Mouse (Mus musculus) lung, embryonic 14.5 days (tissue): ENCODE data around the gene Dlg5. TPM values are rescaled to one million over a fixed set of nuclear protein-coding genes. Genes with fewer than 3 reads are reported as not detected.
A peak's percentile ranks its signal among the peaks of the same experiment; 100 is the strongest.

ENCODE experiments used
- ATAC-seq: fragments of 200-750 bp; cut with Nextera tagmentation; 2 replicates; pipeline ENCODE4 v1.8.0; 2017; ENCODE audit warnings: mild to moderate bottlenecking, moderate TSS enrichment, moderate library complexity; ENCODE audit not compliant: insufficient read depth
- DNase-seq: peaks from one replicate; pipeline ENCODE4 v3.0.0-alpha.2; 2015
- H3K27ac ChIP-seq: fragments of 300-500 bp; sonication (generic); 2 replicates; pipeline ENCODE4 v1.5.1; 2014; ENCODE audit warnings: low read depth, mild to moderate bottlenecking, moderate library complexity
- H3K27me3 ChIP-seq: fragments of 300-500 bp; sonication (generic); 2 replicates; pipeline ENCODE4 v1.6.1; 2014; ENCODE audit warnings: low read length, control low read depth; ENCODE audit not compliant: insufficient read depth
- H3K36me3 ChIP-seq: fragments of 300-500 bp; sonication (generic); 2 replicates; pipeline ENCODE4 v1.6.1; 2014; ENCODE audit warnings: control low read depth; ENCODE audit not compliant: insufficient read depth
- H3K4me1 ChIP-seq: fragments of 300-500 bp; sonication (generic); 2 replicates; pipeline ENCODE4 v1.6.1; 2014; ENCODE audit warnings: antibody characterized with exemption, control low read depth; ENCODE audit not compliant: insufficient read depth
- H3K4me2 ChIP-seq: fragments of 300-500 bp; sonication (generic); 2 replicates; pipeline ENCODE4 v1.6.1; 2014; ENCODE audit warnings: mild to moderate bottlenecking
- H3K4me3 ChIP-seq: fragments of 300-500 bp; sonication (generic); 2 replicates; pipeline ENCODE4 v1.5.1; 2014; ENCODE audit warnings: low read depth, low read length
- H3K9ac ChIP-seq: fragments of 300-500 bp; sonication (generic); 2 replicates; pipeline ENCODE4 v1.6.1; 2014
- H3K9me3 ChIP-seq: fragments of 300-500 bp; sonication (generic); 2 replicates; pipeline ENCODE4 v1.6.1; 2016; ENCODE audit warnings: low read depth, low read length, control low read depth
- CTCF ChIP-seq: IDR thresholded peaks from 2 replicates; pipeline ENCODE4 v1.5.1; 2016; ENCODE audit warnings: antibody characterized with exemption, low read depth
- WGBS: fragments of 180-500 bp; shearing (Covaris S2); extraction: QIAGEN DNeasy Blood & Tissue Kit; methylation state at CpG from one replicate; pipeline ENCODE4 v1.1.7; 2014; 5-methylcytosine and 5-hydroxymethylcytosine counted together
- polyA plus RNA-seq: library from polyadenylated mRNA; unstranded; fragments of >200 nt; fragmentation: Nextera tagmentation; extraction: Ambion mirVana; gene quantifications from 2 replicates; pipeline ENCODE4 v1.2.1, GENCODE M21; 2014

The Dlg5 gene
- polyA plus RNA-seq, 1 experiment from 2014 or later: 28.9 TPM

GRCm38 (mm10) chr14:24206736-24207359, 38.9 kb downstream of the Dlg5 start:
- no peak for TF ChIP-seq CTCF
- DNase-seq (peak; percentile 42), ATAC-seq (peak; percentile 47; the same call in 1 of the 2 replicates)
- peak overlapping the region; percentile 16; the same call in 1 of the 2 replicates for H3K27ac ChIP-seq
- H3K4me3 ChIP-seq: no peak overlapping the region
- peaks cover 6% of the 10 kb centered on the region; the same call in 1 of the 2 replicates for H3K4me1 ChIP-seq
- H3K27me3 ChIP-seq: no peaks in the 10 kb centered on the region
- 41% methylated on average over 12 of the region's 12 CpGs for WGBS
- no peaks in the 10 kb centered on the region for H3K9me3 ChIP-seq
- H3K36me3 ChIP-seq: no peaks in the 10 kb centered on the region
- H3K9ac ChIP-seq: no peak overlapping the region
- no peak overlapping the region for H3K4me2 ChIP-seq

GRCm38 (mm10) chr14:24206314-24206713, 39.4 kb downstream of the Dlg5 start:
- WGBS: 24% methylated on average over 9 of the region's 9 CpGs
- Histone ChIP-seq H3K4me2 (no peak overlapping the region), H3K9ac (no peak overlapping the region), H3K36me3 (no peaks in the 10 kb centered on the region), H3K4me3 (no peak overlapping the region), H3K9me3 (no peaks in the 10 kb centered on the region), H3K27me3 (no peaks in the 10 kb centered on the region), H3K4me1 (peaks cover 6% of the 10 kb centered on the region; the same call in 1 of the 2 replicates), H3K27ac (no peak overlapping the region; the same call in 1 of the 2 replicates)
- peak; percentile 35; the same call in 1 of the 2 replicates for TF ChIP-seq CTCF
- ATAC-seq (no peak), DNase-seq (peak; percentile 21)

DNA sequence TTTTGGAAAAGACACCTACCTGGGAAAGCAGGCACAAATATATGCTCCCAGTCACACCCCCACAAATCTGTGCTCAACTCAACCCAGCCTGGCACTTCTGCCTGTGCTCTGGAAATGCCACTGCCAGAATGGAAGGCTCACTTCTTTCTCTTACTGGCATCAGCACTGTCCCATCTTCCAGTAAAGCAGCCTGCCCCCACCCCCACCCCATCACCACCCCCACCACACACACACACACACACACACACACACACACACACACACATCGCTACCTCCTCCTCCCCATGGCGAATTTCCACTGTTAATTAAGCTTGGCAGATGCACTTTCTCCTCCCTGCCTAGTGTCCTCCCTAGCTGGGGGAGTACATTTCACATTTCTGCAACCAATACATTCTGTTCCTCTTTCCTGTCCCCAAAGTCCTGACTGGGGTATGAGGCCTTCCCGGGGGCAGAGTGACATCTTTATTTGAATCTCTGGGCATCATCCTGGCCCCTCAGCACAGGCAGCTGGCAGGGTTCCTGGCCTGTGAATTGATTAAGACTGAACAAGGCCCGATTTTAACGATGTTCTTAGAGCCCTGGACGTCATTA, 40.3 kb downstream of the Dlg5 start:
- H3K4me2 ChIP-seq: no peak overlapping the region
- no peak for ATAC-seq
- no peaks in the 10 kb centered on the region for H3K9me3 ChIP-seq
- H3K27ac ChIP-seq: no peak overlapping the region
- 47% methylated on average over 6 of the region's 6 CpGs for WGBS
- DNase-seq: no peak
- H3K4me1 ChIP-seq: peaks cover 6% of the 10 kb centered on the region; the same call in 1 of the 2 replicates
- no peaks in the 10 kb centered on the region for H3K27me3 ChIP-seq
- H3K9ac ChIP-seq: peak overlapping the region; percentile 10; the same call in 1 of the 2 replicates
- H3K36me3 ChIP-seq: peaks cover 1% of the 10 kb centered on the region; the same call in 1 of the 2 replicates
- H3K4me3 ChIP-seq: no peak overlapping the region
- TF ChIP-seq CTCF: no peak

GRCm38 (mm10) chr14:24203210-24203609, 42.5 kb downstream of the Dlg5 start:
- H3K27ac ChIP-seq: no peak overlapping the region
- no peak overlapping the region for H3K9ac ChIP-seq
- H3K4me1 ChIP-seq: peaks cover 6% of the 10 kb centered on the region; the same call in 1 of the 2 replicates
- no peak overlapping the region for H3K4me2 ChIP-seq
- H3K27me3 ChIP-seq: no peaks in the 10 kb centered on the region
- DNase-seq (no peak), ATAC-seq (no peak)
- 88% methylated on average over 8 of the region's 8 CpGs for WGBS
- H3K9me3 ChIP-seq: no peaks in the 10 kb centered on the region
- peaks cover 5% of the 10 kb centered on the region for H3K36me3 ChIP-seq
- no peak overlapping the region for H3K4me3 ChIP-seq
- no peak for TF ChIP-seq CTCF

GRCm38 (mm10) chr14:24200771-24201170, 44.9 kb downstream of the Dlg5 start:
- Histone ChIP-seq H3K27ac (no peak overlapping the region), H3K36me3 (peaks cover 12% of the 10 kb centered on the region), H3K9me3 (no peaks in the 10 kb centered on the region), H3K4me2 (no peak overlapping the region), H3K27me3 (no peaks in the 10 kb centered on the region), H3K9ac (no peak overlapping the region), H3K4me1 (peaks cover under 1% of the 10 kb centered on the region; the same call in 1 of the 2 replicates), H3K4me3 (no peak overlapping the region)
- whole genome bisulfite sequencing: 97% methylated on average over 2 of the region's 2 CpGs
- ATAC-seq (no peak), DNase-seq (no peak)
- no peak for TF ChIP-seq CTCF

GRCm38 (mm10) chr14:24199732-24200131, 46.0 kb downstream of the Dlg5 start:
- peak; percentile 32; the same call in 1 of the 2 replicates for ATAC-seq
- no peak for TF ChIP-seq CTCF
- 53% methylated on average over 6 of the region's 6 CpGs for WGBS
- Histone ChIP-seq H3K36me3 (peaks cover 12% of the 10 kb centered on the region), H3K4me3 (no peak overlapping the region), H3K27ac (peak overlapping the region; percentile 54; the same call in 1 of the 2 replicates), H3K4me1 (no peaks in the 10 kb centered on the region; the same call in 1 of the 2 replicates), H3K4me2 (no peak overlapping the region), H3K9ac (no peak overlapping the region), H3K9me3 (no peaks in the 10 kb centered on the region), H3K27me3 (no peaks in the 10 kb centered on the region)
- DNase-seq: peak; percentile 20

DNA sequence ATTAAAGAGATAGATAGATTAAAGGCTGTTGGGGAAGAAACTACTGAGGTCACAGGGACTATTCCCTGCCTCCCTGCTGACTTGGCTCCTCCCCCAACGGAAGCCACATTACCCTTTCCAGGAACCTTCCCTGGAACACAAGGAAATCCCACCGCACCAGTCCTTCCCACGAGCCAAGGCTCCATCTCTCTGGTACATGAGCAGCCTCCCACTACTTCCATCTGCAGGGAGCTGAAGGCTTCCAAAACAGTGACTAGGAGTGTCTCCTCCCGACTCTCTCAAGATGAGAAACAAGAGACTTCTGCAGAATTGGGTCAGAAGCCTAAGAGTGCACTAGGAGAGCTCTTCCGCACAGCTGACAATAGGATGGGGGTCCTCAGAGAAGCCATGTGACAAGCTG, 47.9 kb downstream of the Dlg5 start:
- Histone ChIP-seq H3K9me3 (no peaks in the 10 kb centered on the region), H3K4me1 (no peaks in the 10 kb centered on the region; the same call in 1 of the 2 replicates), H3K4me2 (no peak overlapping the region), H3K36me3 (peaks cover 12% of the 10 kb centered on the region), H3K27ac (no peak overlapping the region), H3K27me3 (no peaks in the 10 kb centered on the region), H3K4me3 (no peak overlapping the region), H3K9ac (no peak overlapping the region)
- 69% methylated on average over 5 of the region's 5 CpGs for WGBS
- DNase-seq: no peak
- no peak for TF ChIP-seq CTCF
- ATAC-seq: no peak
